Mouse (Mus musculus) NIH3T3 (cell line): ENCODE measurements around the gene Trim13.

ENCODE experiments used
- DNase-seq: peaks from one replicate; pipeline ENCODE4 v3.0.0-alpha.2; 2012; ENCODE audit warnings: low read depth

The Trim13 gene

DNA sequence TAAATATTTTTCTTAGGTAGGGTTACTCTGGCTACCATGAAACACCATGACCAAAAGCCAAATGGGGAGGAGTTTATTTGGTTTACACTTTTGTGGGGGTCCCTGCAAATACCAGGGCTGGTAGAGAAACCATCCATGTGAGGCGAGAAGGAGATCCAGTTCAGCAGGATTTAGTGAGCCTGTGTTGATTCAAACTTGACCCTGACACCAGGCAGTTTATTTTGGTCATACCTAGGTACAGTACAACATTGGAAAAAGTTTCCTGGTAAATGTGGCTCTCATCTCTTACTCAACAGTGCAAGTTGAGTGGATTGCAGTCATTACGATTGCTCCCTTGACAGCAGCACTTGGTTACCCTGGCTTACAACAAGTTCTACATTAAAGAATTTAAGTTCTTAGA lies 15.3 kb downstream of the Trim13 start:
- no peak for DNase-seq

DNA sequence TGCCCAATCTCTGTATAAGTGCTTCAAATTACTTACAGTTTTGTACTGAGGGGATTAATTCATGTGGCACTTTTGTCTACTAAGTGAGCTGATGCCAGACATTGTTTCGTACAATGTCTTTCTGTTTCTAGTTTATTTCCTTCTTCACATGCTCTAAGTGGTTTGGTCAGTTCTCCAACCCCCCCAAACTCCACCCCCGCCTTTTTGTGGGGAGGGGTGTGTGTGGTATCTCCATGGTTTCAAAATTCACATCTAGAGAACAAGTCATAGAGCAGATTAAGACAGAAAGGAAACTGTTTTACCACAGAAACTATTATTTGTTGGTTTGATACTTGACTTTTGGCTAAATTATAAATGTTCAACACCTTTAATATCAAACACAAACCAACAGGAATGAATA lies 22.3 kb downstream of the Trim13 start:
- DNase-seq: no peak

DNA sequence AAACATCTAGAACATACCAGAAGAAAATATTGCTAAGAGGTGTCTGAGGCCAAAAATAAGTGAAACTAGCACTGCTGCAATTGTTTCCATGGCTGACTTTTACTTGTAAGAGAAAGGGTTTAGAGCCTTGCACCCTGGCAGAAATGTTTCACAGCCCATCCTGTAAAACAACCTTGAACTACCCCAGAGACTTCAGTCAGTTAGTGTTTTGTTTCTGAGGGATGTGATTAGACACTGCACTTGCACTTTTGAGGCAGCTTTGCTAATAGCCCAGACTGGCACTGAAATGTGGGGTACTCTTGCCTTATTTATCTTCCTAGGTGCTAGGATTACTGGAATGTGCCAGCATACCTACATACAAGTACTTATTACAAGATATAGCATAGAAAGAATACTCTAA lies 37.9 kb downstream of the Trim13 start:
- DNase-seq: no peak

DNA sequence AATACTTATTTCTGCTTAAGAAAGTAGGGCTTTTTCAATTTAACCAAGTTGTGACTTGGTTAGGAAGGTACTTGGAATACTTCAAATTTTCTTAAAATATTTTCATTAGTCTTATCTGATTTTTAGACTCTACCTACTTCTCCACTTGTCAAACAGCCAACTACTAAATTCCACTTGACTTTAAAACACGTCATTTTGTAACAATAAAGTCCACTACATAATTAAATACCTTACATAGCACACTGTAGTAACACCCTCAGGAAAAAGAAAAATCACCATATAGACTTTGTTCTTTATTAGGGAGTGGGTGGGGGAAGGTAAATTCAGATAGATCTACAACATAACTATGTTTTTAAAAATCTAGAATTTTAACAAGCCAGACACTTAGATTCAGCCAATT lies 44.6 kb downstream of the Trim13 start:
- DNase-seq: no peak

DNA sequence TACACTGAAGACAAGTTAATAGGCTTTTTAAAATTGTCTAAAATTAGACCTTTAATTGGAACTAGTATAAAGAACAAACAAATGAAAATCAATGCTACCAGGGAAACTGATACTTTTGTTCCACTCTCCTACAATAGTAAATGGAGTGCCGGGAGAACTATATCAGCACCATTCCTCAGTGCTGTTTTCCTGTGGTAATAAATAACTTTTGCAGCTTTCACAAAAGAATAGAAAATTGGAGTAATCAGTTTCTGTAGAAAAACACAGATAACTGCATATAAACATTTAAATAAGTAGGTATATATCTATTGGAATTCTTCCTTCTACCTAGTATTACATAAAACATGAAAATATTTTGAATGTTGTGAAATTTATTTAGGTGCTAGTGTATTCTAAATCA lies 47.5 kb downstream of the Trim13 start:
- DNase-seq: no peak

DNA sequence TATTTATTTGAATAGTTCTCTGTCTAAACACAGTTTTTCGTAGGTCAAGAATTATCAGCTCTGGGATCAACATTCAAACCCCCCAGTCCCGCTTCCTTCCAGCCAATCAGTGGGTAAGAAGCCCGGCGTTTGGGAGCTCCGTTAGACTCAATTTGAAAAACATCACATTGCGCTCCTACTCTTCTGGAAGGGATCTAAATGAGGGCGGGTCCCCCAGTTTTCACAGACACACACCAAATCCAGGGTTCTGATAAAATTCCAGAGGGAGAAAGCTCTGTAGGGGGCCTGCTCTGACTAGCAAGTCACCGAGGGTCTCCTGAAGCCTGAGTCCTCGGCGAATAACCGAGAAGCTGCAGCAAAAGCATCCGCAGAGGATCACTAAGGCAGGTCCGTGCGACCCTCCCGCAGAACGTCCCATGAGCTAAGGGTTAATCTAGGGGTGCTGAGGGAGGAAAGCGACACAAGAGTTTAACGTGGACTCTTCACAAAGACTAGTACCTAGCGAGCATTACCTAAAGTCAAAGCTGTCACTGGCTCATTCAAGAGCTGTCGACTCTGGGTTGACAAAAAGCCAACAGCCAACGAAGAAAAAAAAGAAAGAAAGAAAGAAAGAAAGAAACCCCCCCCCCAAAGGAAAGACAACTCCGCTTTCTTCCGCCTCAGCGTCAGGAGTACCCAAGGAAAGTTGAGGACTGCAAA lies 49.3 kb downstream of the Trim13 start:
- peak; percentile 67 for DNase-seq

DNA sequence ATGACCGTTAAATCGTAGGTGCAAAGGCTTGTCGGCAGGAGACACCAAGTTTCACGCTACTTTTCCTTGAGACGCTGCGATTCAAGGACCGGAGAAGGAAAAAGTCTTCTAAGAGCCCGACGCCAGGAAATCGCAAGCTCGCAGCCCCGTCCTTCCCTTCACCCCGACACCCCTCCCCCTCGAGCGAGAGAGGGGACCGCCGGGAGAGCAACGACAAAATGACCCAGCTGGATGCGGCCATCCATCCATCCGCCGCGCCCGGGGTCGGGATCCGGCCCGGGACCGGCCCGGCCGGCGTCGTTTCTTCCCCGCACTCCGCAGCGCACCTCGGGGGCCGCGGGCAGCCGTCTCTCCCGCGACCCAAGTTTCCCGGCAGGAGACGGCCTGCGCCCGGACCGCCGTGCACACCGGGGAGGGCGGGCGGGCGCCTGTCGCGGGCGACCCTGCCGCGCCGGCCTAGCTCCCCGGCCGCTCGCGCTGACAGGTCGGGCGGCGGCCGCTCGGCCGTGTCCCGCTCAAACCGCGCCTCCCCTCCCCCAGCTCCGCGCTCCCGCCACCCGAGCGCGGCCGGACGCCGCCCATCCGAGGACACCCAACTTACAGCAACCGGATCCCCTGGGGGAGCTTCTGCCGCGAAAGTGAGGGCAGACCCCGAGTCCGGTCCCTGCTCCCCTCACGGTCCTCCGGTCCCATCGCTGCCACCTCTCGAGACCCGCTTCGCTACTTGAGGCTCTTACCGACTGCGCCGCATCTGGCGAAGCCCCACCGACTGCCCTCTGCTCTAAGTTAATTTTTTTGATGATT lies 50.0 kb downstream of the Trim13 start:
- DNase-seq: peak; percentile 50

DNA sequence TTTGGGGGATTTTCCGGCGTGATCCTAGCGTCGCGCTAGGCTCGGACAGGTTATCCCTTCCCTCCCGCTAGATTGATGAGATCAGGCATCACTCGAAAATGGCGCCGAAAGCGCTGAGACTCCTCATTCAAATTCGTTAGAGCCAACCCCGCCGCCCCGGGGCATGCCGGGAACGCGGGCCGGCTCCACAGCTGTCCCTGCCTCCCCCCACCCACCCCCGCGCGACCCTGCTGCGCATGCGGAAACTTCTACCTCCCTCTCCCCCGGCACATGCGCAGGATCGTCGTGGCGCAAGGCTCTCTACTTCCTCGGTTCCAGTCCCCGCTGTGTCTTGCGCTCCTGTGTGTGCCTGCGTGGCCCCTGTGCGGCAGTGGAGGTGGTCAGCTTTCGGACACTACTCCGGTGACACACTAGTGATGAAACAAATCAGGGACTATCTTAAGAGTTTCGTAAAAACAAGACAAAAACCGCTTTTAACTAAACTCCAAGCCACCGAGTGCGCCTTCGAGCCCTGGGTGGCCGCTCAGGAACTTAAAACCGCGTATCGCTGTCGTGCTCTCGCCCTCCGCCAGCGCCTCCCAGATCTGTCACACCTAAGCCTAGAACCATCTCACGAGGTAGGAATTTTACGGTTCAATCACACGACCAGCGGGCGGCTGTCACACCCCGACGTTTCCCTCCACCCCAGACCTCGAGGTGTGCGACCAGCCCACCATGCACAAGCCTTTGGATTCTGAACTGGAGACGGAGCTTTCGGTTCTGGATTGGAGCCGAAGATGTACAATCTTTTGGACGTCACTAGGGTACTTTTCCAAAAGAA lies 50.8 kb downstream of the Trim13 start:
- peak; percentile 99 for DNase-seq

DNA sequence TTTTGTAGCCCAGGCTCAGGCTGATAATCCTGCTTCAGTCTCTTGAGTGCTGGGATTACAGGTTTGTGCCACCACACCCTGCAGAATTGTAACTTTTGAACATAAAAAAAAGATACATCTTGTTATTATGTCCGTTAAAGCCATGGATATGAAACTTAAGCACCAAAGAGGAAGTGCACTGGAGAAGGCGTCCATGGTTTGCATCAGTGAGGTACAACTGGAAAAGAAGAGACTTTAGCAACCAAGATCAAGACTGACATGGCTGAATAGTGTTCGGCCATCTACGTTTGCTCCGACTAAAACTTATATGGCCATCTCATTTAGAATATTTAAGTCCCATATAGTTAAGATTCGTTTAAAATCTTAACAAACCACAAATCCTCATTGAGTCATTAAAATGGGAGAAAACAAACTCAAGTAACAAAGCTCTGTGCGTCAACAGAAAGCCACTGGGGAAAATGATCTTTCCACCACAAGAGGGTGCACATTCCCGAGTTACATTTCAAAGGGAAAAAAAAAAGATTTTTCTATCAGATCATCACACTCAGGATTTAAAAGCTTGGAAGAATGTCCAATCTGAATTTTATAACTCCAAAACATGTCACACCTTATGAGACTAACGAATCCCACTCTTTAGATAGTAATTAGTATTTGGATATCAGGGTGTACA lies 52.4 kb downstream of the Trim13 start:
- peak; percentile 74 for DNase-seq
